ENCODE assay signal across 16 mouse cellular contexts in the genomic region with DNA sequence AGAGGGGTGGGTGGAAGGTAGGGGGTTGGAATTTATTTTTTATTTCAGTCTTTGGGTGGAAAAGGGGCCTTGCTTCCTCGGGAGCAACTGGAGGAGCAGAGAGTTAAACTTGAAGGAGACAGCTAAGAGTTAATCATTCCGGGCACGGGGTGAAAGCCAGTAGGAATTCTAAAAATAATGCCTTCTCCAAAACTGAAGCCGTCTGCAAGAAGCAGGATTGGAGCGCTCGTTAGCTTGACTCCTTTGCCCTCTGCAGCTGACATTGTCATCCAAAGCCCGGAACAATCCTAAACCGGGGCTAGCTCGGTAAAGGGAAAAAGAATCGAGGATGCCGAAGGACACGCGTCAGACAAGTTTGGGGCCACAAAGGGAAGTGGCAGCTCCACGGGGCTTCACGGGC. TPM values are rescaled to one million over a fixed set of nuclear protein-coding genes. Genes with fewer than 3 reads are reported as not detected.
A peak's percentile ranks its signal among the peaks of the same experiment; 100 is the strongest.
DNase-seq lines count a peak whose midpoint lies in the region; ATAC-seq and TF ChIP-seq lines count a peak whose summit lies in the region.
"Had no signal": no experiment of that assay in that cellular context is flagged by ENCODE, and none has a peak within 500 bp of the region (broad histone marks: within the 10 kb centered on the region; RNA-seq: fewer than 3 reads in every experiment).

No protein-coding gene starts in this region.

- no peak for TF ChIP-seq EP300 in heart, postnatal 0 days (IDR thresholded peaks at IDR 0.05; ENCODE audit: low read depth)

- no peak overlapping the region for H3K9ac ChIP-seq in hindbrain, embryonic 11.5 days (ENCODE audit: low read depth, low read length)
- no peak overlapping the region for H3K9ac ChIP-seq in heart, postnatal 0 days (replicated peaks; ENCODE audit: low read depth, low read length)
- H3K9ac ChIP-seq in midbrain, embryonic 15.5 days = no peak overlapping the region
- H3K9ac ChIP-seq: embryonic facial prominence, embryonic 13.5 days; forebrain, embryonic 13.5 days; limb, embryonic 12.5 days had no signal

- H3K4me2 ChIP-seq in hindbrain, embryonic 11.5 days (replicated peaks; ENCODE audit: low read depth, low read length) = no peak overlapping the region
- H3K4me2 ChIP-seq in heart, postnatal 0 days (ENCODE audit: low read depth, low read length) = peak overlapping the region; percentile 44
- peak overlapping the region; percentile 33 for H3K4me2 ChIP-seq in midbrain, embryonic 15.5 days
- H3K4me2 ChIP-seq: embryonic facial prominence, embryonic 13.5 days; forebrain, embryonic 13.5 days; limb, embryonic 12.5 days had no signal

- DNase-seq in hindbrain, embryonic 11.5 days (ENCODE audit: low spot score) = peak; percentile 10
- no peak for DNase-seq in hindbrain, embryonic 10.5 days (ENCODE audit: low spot score)
- no peak for DNase-seq in heart, postnatal 0 days (ENCODE audit: low spot score)
- peak; percentile 64 for DNase-seq in kidney, adult 9 months
- no peak for DNase-seq in spleen, adult 12 weeks (ENCODE audit: low spot score)
- no peak for DNase-seq in cerebellum, postnatal 25 days
- DNase-seq: cerebellum, adult 9-10 months had no signal

- H3K4me1 ChIP-seq in hindbrain, embryonic 11.5 days (replicated peaks; ENCODE audit: control insufficient read depth, insufficient read depth, low read length) = no peaks in the 10 kb centered on the region
- peaks cover 24% of the 10 kb centered on the region for H3K4me1 ChIP-seq in hindbrain, embryonic 10.5 days (replicated peaks)
- no peaks in the 10 kb centered on the region for H3K4me1 ChIP-seq in heart, postnatal 0 days (ENCODE audit: control insufficient read depth, insufficient read depth)
- no peaks in the 10 kb centered on the region for H3K4me1 ChIP-seq in midbrain, embryonic 15.5 days

- WGBS in hindbrain, embryonic 11.5 days = 72% methylated on average over 15 of the region's 15 CpGs
- 67% methylated on average over 15 of the region's 15 CpGs for WGBS in hindbrain, embryonic 10.5 days
- 21% methylated on average over 15 of the region's 15 CpGs for WGBS in heart, postnatal 0 days
- WGBS in midbrain, embryonic 15.5 days = 48% methylated on average over 15 of the region's 15 CpGs

- no peaks in the 10 kb centered on the region for H3K36me3 ChIP-seq in hindbrain, embryonic 11.5 days (ENCODE audit: control insufficient read depth, insufficient read depth, low read length)
- H3K36me3 ChIP-seq in hindbrain, embryonic 10.5 days = no peaks in the 10 kb centered on the region
- H3K36me3 ChIP-seq in heart, postnatal 0 days (replicated peaks; ENCODE audit: control insufficient read depth, insufficient read depth, low read length) = no peaks in the 10 kb centered on the region
- H3K36me3 ChIP-seq in midbrain, embryonic 15.5 days (replicated peaks) = no peaks in the 10 kb centered on the region
- H3K36me3 ChIP-seq: embryonic facial prominence, embryonic 13.5 days; limb, embryonic 12.5 days had no signal

- H3K27me3 ChIP-seq in hindbrain, embryonic 11.5 days (ENCODE audit: control insufficient read depth, insufficient read depth, low read length) = no peaks in the 10 kb centered on the region
- 0 out of 2 replicates have a peak, but pooled peaks cover 5% of the 10 kb centered on the region for H3K27me3 ChIP-seq in hindbrain, embryonic 10.5 days (ENCODE audit: insufficient read depth, poor library complexity, severe bottlenecking)
- H3K27me3 ChIP-seq in heart, postnatal 0 days (ENCODE audit: control insufficient read depth, insufficient read depth, low read length) = no peaks in the 10 kb centered on the region
- no peaks in the 10 kb centered on the region for H3K27me3 ChIP-seq in midbrain, embryonic 15.5 days (replicated peaks)
- H3K27me3 ChIP-seq: CH12.LX; embryonic facial prominence, embryonic 13.5 days; forebrain, embryonic 13.5 days; limb, embryonic 12.5 days had no signal

- no peak for TF ChIP-seq CTCF in heart, postnatal 0 days (IDR thresholded peaks at IDR 0.05; ENCODE audit: low read depth)

- no peak overlapping the region for H3K4me3 ChIP-seq in hindbrain, embryonic 11.5 days (ENCODE audit: low read depth, low read length)
- no peak overlapping the region for H3K4me3 ChIP-seq in hindbrain, embryonic 10.5 days
- 0 out of 2 replicates have a peak overlapping the region, but pooled peaks have one; percentile 4 for H3K4me3 ChIP-seq in heart, postnatal 0 days (ENCODE audit: low read depth, low read length)
- H3K4me3 ChIP-seq in midbrain, embryonic 15.5 days = no peak overlapping the region
- H3K4me3 ChIP-seq: embryonic facial prominence, embryonic 13.5 days; forebrain, embryonic 13.5 days; limb, embryonic 12.5 days; myocyte had no signal

- no peak overlapping the region for H3K27ac ChIP-seq in hindbrain, embryonic 11.5 days (ENCODE audit: low read depth, low read length)
- H3K27ac ChIP-seq in hindbrain, embryonic 10.5 days = no peak overlapping the region
- 0 out of 2 replicates have a peak overlapping the region, but pooled peaks have one; percentile 5 for H3K27ac ChIP-seq in heart, postnatal 0 days (ENCODE audit: low read depth)
- no peak overlapping the region for H3K27ac ChIP-seq in midbrain, embryonic 15.5 days
- H3K27ac ChIP-seq: embryonic facial prominence, embryonic 13.5 days; forebrain, embryonic 13.5 days; limb, embryonic 12.5 days had no signal

- ATAC-seq in hindbrain, embryonic 11.5 days (ENCODE audit: low FRiP score) = no peak
- no peak for ATAC-seq in heart, postnatal 0 days (ENCODE audit: insufficient read depth, low read depth)
- no peak for ATAC-seq in midbrain, embryonic 15.5 days (replicated peaks)
- ATAC-seq in CD4-positive, CD25-positive, alpha-beta regulatory T cell, adult 4 months = no peak
- ATAC-seq: forebrain, embryonic 13.5 days had no signal

- no peaks in the 10 kb centered on the region for H3K9me3 ChIP-seq in hindbrain, embryonic 11.5 days (ENCODE audit: control insufficient read depth, low read length)
- H3K9me3 ChIP-seq in hindbrain, embryonic 10.5 days = no peaks in the 10 kb centered on the region
- no peaks in the 10 kb centered on the region for H3K9me3 ChIP-seq in heart, postnatal 0 days (replicated peaks; ENCODE audit: control insufficient read depth, low read length)
- H3K9me3 ChIP-seq in midbrain, embryonic 15.5 days = no peaks in the 10 kb centered on the region
- H3K9me3 ChIP-seq: embryonic facial prominence, embryonic 13.5 days; forebrain, embryonic 13.5 days; limb, embryonic 12.5 days had no signal

RNA-seq across cellular contexts. Expression of gene Gcm1, which starts 35.4 kb away (rescaled TPM):
- 0.10 TPM in 1 of 2 replicates, not detected in the other for polyA plus RNA-seq in hindbrain, embryonic 11.5 days (2014; fragmentation: Nextera tagmentation; extraction: Ambion mirVana)
- 0.21 TPM in 1 of 2 replicates, not detected in the other for polyA plus RNA-seq in hindbrain, embryonic 10.5 days (2016; fragmentation: Nextera tagmentation; extraction: Ambion mirVana)
- not detected in 2 replicates for total RNA-seq in heart, postnatal 0 days (2014; rRNA removed; ENCODE audit: low replicate concordance)
- polyA plus RNA-seq in heart, postnatal 0 days (2015; fragmentation: Nextera tagmentation; extraction: Ambion mirVana) = not detected in 2 replicates
- not detected in 2 replicates for polyA plus RNA-seq in midbrain, embryonic 15.5 days (2015; fragmentation: Nextera tagmentation; extraction: Ambion mirVana)
- not detected for polyA plus RNA-seq in CD4-positive, CD25-positive, alpha-beta regulatory T cell, adult 4 months (2017; shearing (Covaris generic))
- total RNA-seq: CH12.LX; granulocyte monocyte progenitor cell, adult 5-6 weeks had no signal
- polyA plus RNA-seq: forebrain, embryonic 13.5 days; large intestine, adult 2 months; limb, embryonic 12.5 days; myocyte had no signal

Comparison
In these comparisons a context has a peak if more than half of its experiments do, and no peak if none do; other contexts are left out.
1. DNase-seq: peak in hindbrain, embryonic 11.5 days (single experiment) and kidney, adult 9 months (single experiment); none in hindbrain, embryonic 10.5 days (single experiment), heart, postnatal 0 days (single experiment), spleen, adult 12 weeks (single experiment) and cerebellum, postnatal 25 days (0 of 2).